In genomic region chr9:65514851-65515261, GRCm38 (mm10) we compare ENCODE assay signal across 20 mouse cellular contexts. TPM values are rescaled to one million over a fixed set of nuclear protein-coding genes. Genes with fewer than 3 reads are reported as not detected.
DNase-seq lines count a peak whose midpoint lies in the region; ATAC-seq and TF ChIP-seq lines count a peak whose summit lies in the region.
"Had no signal": no experiment of that assay in that cellular context is flagged by ENCODE, and none has a peak within 500 bp of the region (broad histone marks: within the 10 kb centered on the region; RNA-seq: fewer than 3 reads in every experiment).

No protein-coding gene starts in this region.

- TF ChIP-seq POLR2A in brain, embryonic 14.5 days (IDR thresholded peaks at IDR 0.05; ENCODE audit: borderline replicate concordance, extremely low read depth, insufficient read depth, insufficient read length, poor library complexity, severe bottlenecking) = no peak

- TF ChIP-seq CTCF in brain, embryonic 14.5 days (IDR thresholded peaks at IDR 0.05; ENCODE audit: borderline replicate concordance, extremely low read depth, insufficient read depth, insufficient read length) = no peak

- H3K27ac ChIP-seq in hindbrain, embryonic 12.5 days = peak overlapping the region; percentile 30; the same call in 1 of the 2 replicates
- H3K27ac ChIP-seq in hindbrain, embryonic 11.5 days (ENCODE audit: low read depth, low read length) = no peak overlapping the region
- no peak overlapping the region; the same call in 1 of the 2 replicates for H3K27ac ChIP-seq in hindbrain, embryonic 15.5 days (replicated peaks)
- H3K27ac ChIP-seq: heart, embryonic 10.5 days; limb, embryonic 10.5 days; liver, embryonic 13.5 days had no signal

- 45% methylated on average over 3 of the region's 3 CpGs for WGBS in hindbrain, embryonic 12.5 days
- WGBS in hindbrain, embryonic 11.5 days = 60% methylated on average over 3 of the region's 3 CpGs
- 50% methylated on average over 3 of the region's 3 CpGs for WGBS in hindbrain, embryonic 15.5 days

- H3K9ac ChIP-seq in hindbrain, embryonic 12.5 days = no peak overlapping the region
- H3K9ac ChIP-seq in hindbrain, embryonic 11.5 days (ENCODE audit: low read depth, low read length) = no peak overlapping the region
- H3K9ac ChIP-seq in hindbrain, embryonic 15.5 days = no peak overlapping the region
- H3K9ac ChIP-seq: forebrain, postnatal 0 days; liver, embryonic 13.5 days had no signal

- peaks cover 12% of the 10 kb centered on the region for H3K4me1 ChIP-seq in hindbrain, embryonic 12.5 days
- no peaks in the 10 kb centered on the region for H3K4me1 ChIP-seq in hindbrain, embryonic 11.5 days (replicated peaks; ENCODE audit: control insufficient read depth, insufficient read depth, low read length)
- peaks cover 8% of the 10 kb centered on the region for H3K4me1 ChIP-seq in hindbrain, embryonic 15.5 days (replicated peaks)
- H3K4me1 ChIP-seq: liver, embryonic 13.5 days had no signal

- no peak overlapping the region for H3K4me2 ChIP-seq in hindbrain, embryonic 12.5 days (replicated peaks)
- no peak overlapping the region for H3K4me2 ChIP-seq in hindbrain, embryonic 11.5 days (replicated peaks; ENCODE audit: low read depth, low read length)
- H3K4me2 ChIP-seq in hindbrain, embryonic 15.5 days = no peak overlapping the region
- H3K4me2 ChIP-seq: liver, embryonic 13.5 days had no signal

- H3K27me3 ChIP-seq in hindbrain, embryonic 12.5 days = no peaks in the 10 kb centered on the region
- H3K27me3 ChIP-seq in hindbrain, embryonic 11.5 days (ENCODE audit: control insufficient read depth, insufficient read depth, low read length) = no peaks in the 10 kb centered on the region
- H3K27me3 ChIP-seq in hindbrain, embryonic 15.5 days = no peaks in the 10 kb centered on the region

- no peak overlapping the region for H3K4me3 ChIP-seq in hindbrain, embryonic 12.5 days
- H3K4me3 ChIP-seq in hindbrain, embryonic 11.5 days (ENCODE audit: low read depth, low read length) = no peak overlapping the region
- no peak overlapping the region for H3K4me3 ChIP-seq in hindbrain, embryonic 15.5 days
- H3K4me3 ChIP-seq: heart, embryonic 10.5 days; limb, embryonic 10.5 days; liver, embryonic 13.5 days; megakaryocyte, embryonic 14.5 days had no signal

- ATAC-seq in hindbrain, embryonic 12.5 days (ENCODE audit: low FRiP score) = peak; percentile 22; the same call in 1 of the 2 replicates
- no peak for ATAC-seq in hindbrain, embryonic 11.5 days (ENCODE audit: low FRiP score)
- ATAC-seq in hindbrain, embryonic 15.5 days (ENCODE audit: low FRiP score, low read depth) = peak; percentile 65
- ATAC-seq: forebrain, postnatal 0 days; intestine, postnatal 0 days; lung, postnatal 0 days had no signal

- H3K9me3 ChIP-seq in hindbrain, embryonic 12.5 days (replicated peaks) = no peaks in the 10 kb centered on the region
- H3K9me3 ChIP-seq in hindbrain, embryonic 11.5 days (ENCODE audit: control insufficient read depth, low read length) = no peaks in the 10 kb centered on the region
- H3K9me3 ChIP-seq in hindbrain, embryonic 15.5 days = no peaks in the 10 kb centered on the region
- H3K9me3 ChIP-seq: heart, embryonic 10.5 days; limb, embryonic 10.5 days; liver, embryonic 13.5 days; megakaryocyte, embryonic 14.5 days had no signal

- no peak for DNase-seq in hindbrain, embryonic 11.5 days (ENCODE audit: low spot score)
- peak; percentile 33 for DNase-seq in brain, embryonic 14.5 days (ENCODE audit: low read depth)
- DNase-seq in cerebellum, adult 9-10 months = peak; percentile 77
- no peak for DNase-seq in adrenal gland, adult 2 months
- DNase-seq in layer of hippocampus, adult 11-12 months (ENCODE audit: low spot score) = no peak
- DNase-seq in layer of hippocampus, adult 18-20 months (ENCODE audit: low spot score in 2 of 2) = no peak
- DNase-seq: B cell, adult 2 months; forebrain, postnatal 0 days; gastrocnemius, postnatal 14 days; heart, postnatal 14 days; kidney, postnatal 36 days; liver, embryonic 13.5 days; right cerebral cortex, postnatal 4 days had no signal

- H3K36me3 ChIP-seq in hindbrain, embryonic 12.5 days = no peaks in the 10 kb centered on the region
- H3K36me3 ChIP-seq in hindbrain, embryonic 11.5 days (ENCODE audit: control insufficient read depth, insufficient read depth, low read length) = no peaks in the 10 kb centered on the region
- no peaks in the 10 kb centered on the region for H3K36me3 ChIP-seq in hindbrain, embryonic 15.5 days
- H3K36me3 ChIP-seq: heart, embryonic 10.5 days; limb, embryonic 10.5 days; liver, embryonic 13.5 days had no signal

RNA-seq across cellular contexts. Expression of gene Ankdd1a, which starts 5.1 kb away (rescaled TPM):
- polyA plus RNA-seq in hindbrain, embryonic 12.5 days (2016; fragmentation: Nextera tagmentation; extraction: Ambion mirVana) = 0.22 TPM in 1 of 2 replicates, not detected in the other
- polyA plus RNA-seq in hindbrain, embryonic 11.5 days (2014; fragmentation: Nextera tagmentation; extraction: Ambion mirVana) = 0.20 and 0.71 TPM in 2 replicates
- polyA plus RNA-seq in brain, embryonic 14.5 days (2012; rRNA removed) = 1.2 and 2.1 TPM in 2 replicates
- polyA plus RNA-seq in hindbrain, embryonic 15.5 days (2015; fragmentation: Nextera tagmentation; extraction: Ambion mirVana) = 1.1 and 1.3 TPM in 2 replicates
- 1 to 10 TPM in 1 of 2 experiments, under 1 TPM in 1; 0.32 to 3.3 TPM for total RNA-seq in adrenal gland, adult 2 months (2021)
- 0.45 and 0.98 TPM in 2 replicates for polyA plus RNA-seq in adrenal gland, adult 2 months (2012; rRNA removed)
- total RNA-seq in layer of hippocampus, adult 18-20 months (2021) = 1 to 10 TPM; 3.6 to 3.7 TPM
- total RNA-seq: gastrocnemius, postnatal 14 days; heart, postnatal 14 days had no signal
- polyA plus RNA-seq: heart, embryonic 10.5 days; intestine, postnatal 0 days; limb, embryonic 10.5 days; liver, embryonic 13.5 days; lung, postnatal 0 days had no signal

RNA-seq across cellular contexts. Expression of gene Spg21, which starts 54.1 kb away (rescaled TPM):
- 121 and 136 TPM in 2 replicates for polyA plus RNA-seq in hindbrain, embryonic 12.5 days (2016; fragmentation: Nextera tagmentation; extraction: Ambion mirVana)
- polyA plus RNA-seq in hindbrain, embryonic 11.5 days (2014; fragmentation: Nextera tagmentation; extraction: Ambion mirVana) = 131 and 137 TPM in 2 replicates
- 58.8 and 62.0 TPM in 2 replicates for polyA plus RNA-seq in brain, embryonic 14.5 days (2012; rRNA removed)
- polyA plus RNA-seq in hindbrain, embryonic 15.5 days (2015; fragmentation: Nextera tagmentation; extraction: Ambion mirVana) = 109 and 117 TPM in 2 replicates
- total RNA-seq in adrenal gland, adult 2 months (2021) = 10 to 100 TPM; 47.7 to 73.6 TPM
- 16.2 and 22.4 TPM in 2 replicates for polyA plus RNA-seq in adrenal gland, adult 2 months (2012; rRNA removed)
- total RNA-seq in layer of hippocampus, adult 18-20 months (2021) = 10 to 100 TPM; 33.0 to 34.1 TPM

Comparison
In these comparisons a context has a peak if more than half of its experiments do, and no peak if none do; other contexts are left out.
1. DNase-seq: peak in brain, embryonic 14.5 days (single experiment) and cerebellum, adult 9-10 months (single experiment); none in hindbrain, embryonic 11.5 days (single experiment), adrenal gland, adult 2 months (single experiment), layer of hippocampus, adult 11-12 months (single experiment) and layer of hippocampus, adult 18-20 months (0 of 2).